Mouse (Mus musculus): ENCODE data around the gene Tcirg1.
A peak's percentile ranks its signal among the peaks of the same experiment; 100 is the strongest.

Gene Tcirg1

GRCm38 (mm10) chr19:3898952-3899351, 8.0 kb downstream of the Tcirg1 start:
- no peak for DNase-seq (ENCODE audit: low spot score)

- DNase-seq (ENCODE audit: low spot score) = no peak
Observed at GRCm38 (mm10) chr19:3897557-3897956, 9.4 kb downstream of the Tcirg1 start.

GRCm38 (mm10) chr19:3896208-3896607, 10.7 kb downstream of the Tcirg1 start:
- DNase-seq (ENCODE audit: low spot score) = no peak

- no peak for DNase-seq (ENCODE audit: low spot score)
Observed at GRCm38 (mm10) chr19:3895171-3895631, 11.7 kb downstream of the Tcirg1 start.

- no peak for DNase-seq (ENCODE audit: low spot score)
Observed at GRCm38 (mm10) chr19:3894294-3894693, 12.6 kb downstream of the Tcirg1 start.

- no peak for DNase-seq (ENCODE audit: low spot score)
Observed at GRCm38 (mm10) chr19:3893545-3894116, 13.3 kb downstream of the Tcirg1 start.

- DNase-seq (ENCODE audit: low spot score) = no peak
Observed at GRCm38 (mm10) chr19:3890181-3890580, 16.8 kb downstream of the Tcirg1 start.

GRCm38 (mm10) chr19:3889096-3889495, 17.8 kb downstream of the Tcirg1 start:
- DNase-seq (ENCODE audit: low spot score) = no peak

GRCm38 (mm10) chr19:3884325-3884990, 22.5 kb downstream of the Tcirg1 start:
- no peak for DNase-seq (ENCODE audit: low spot score)

GRCm38 (mm10) chr19:3882214-3882613, 24.7 kb downstream of the Tcirg1 start:
- DNase-seq (ENCODE audit: low spot score) = no peak

GRCm38 (mm10) chr19:3880054-3880848, 26.7 kb downstream of the Tcirg1 start:
- DNase-seq (ENCODE audit: low spot score) = no peak

GRCm38 (mm10) chr19:3875045-3875444, 31.9 kb downstream of the Tcirg1 start:
- DNase-seq (ENCODE audit: low spot score) = no peak

- no peak for DNase-seq (ENCODE audit: low spot score)
Observed at GRCm38 (mm10) chr19:3872373-3872772, 34.6 kb downstream of the Tcirg1 start.

GRCm38 (mm10) chr19:3871468-3871867, 35.5 kb downstream of the Tcirg1 start:
- peak; percentile 68 for DNase-seq (ENCODE audit: low spot score)

- DNase-seq (ENCODE audit: low spot score) = no peak
Observed at GRCm38 (mm10) chr19:3868290-3868689, 38.6 kb downstream of the Tcirg1 start.

- DNase-seq (ENCODE audit: low spot score) = no peak
Observed at GRCm38 (mm10) chr19:3864960-3865359, 42.0 kb downstream of the Tcirg1 start.

- no peak for DNase-seq (ENCODE audit: low spot score)
Observed at GRCm38 (mm10) chr19:3862713-3863112, 44.2 kb downstream of the Tcirg1 start.

- no peak for DNase-seq (ENCODE audit: low spot score)
Observed at GRCm38 (mm10) chr19:3857220-3857619, 49.7 kb downstream of the Tcirg1 start.

- no peak for DNase-seq (ENCODE audit: low spot score)
Observed at GRCm38 (mm10) chr19:3855601-3856000, 51.3 kb downstream of the Tcirg1 start.

- DNase-seq (ENCODE audit: low spot score) = no peak
Observed at GRCm38 (mm10) chr19:3855091-3855490, 51.8 kb downstream of the Tcirg1 start.

GRCm38 (mm10) chr19:3853891-3854290, 53.0 kb downstream of the Tcirg1 start:
- DNase-seq (ENCODE audit: low spot score) = peak; percentile 96

GRCm38 (mm10) chr19:3853121-3853520, 53.8 kb downstream of the Tcirg1 start:
- DNase-seq (ENCODE audit: low spot score) = no peak

All from adipocyte (in vitro differentiated cells).